Mouse (Mus musculus) embryonic facial prominence, embryonic 15.5 days (tissue): ENCODE measurements at regions not wholly inside any gene's neighbourhood (a gene's known extent, or its start where the extent isn't known, plus 50 kb on each side); places are given as distances from the start of the nearest gene placed in this dataset.

Experiments used
- ATAC-seq: fragments of 200-750 bp; cut with Nextera tagmentation; 2 replicates; pipeline ENCODE4 v1.8.0; 2017; ENCODE audit warnings: low read depth, moderate TSS enrichment; ENCODE audit not compliant: insufficient number of reproducible peaks, low FRiP score, low TSS enrichment
- H3K27ac ChIP-seq: fragments of 300-500 bp; sonication (generic); replicated peaks from 2 replicates; pipeline ENCODE4 v1.5.1; 2015; ENCODE audit warnings: mild to moderate bottlenecking, inconsistent platforms
- H3K27me3 ChIP-seq: fragments of 300-500 bp; sonication (generic); 2 replicates; pipeline ENCODE4 v1.6.1; 2015; ENCODE audit warnings: inconsistent platforms
- H3K36me3 ChIP-seq: fragments of 300-500 bp; sonication (generic); 2 replicates; pipeline ENCODE4 v1.6.1; 2015; ENCODE audit warnings: mild to moderate bottlenecking, inconsistent platforms
- H3K4me1 ChIP-seq: fragments of 300-500 bp; sonication (generic); 2 replicates; pipeline ENCODE4 v1.6.1; 2015; ENCODE audit warnings: inconsistent platforms
- H3K4me2 ChIP-seq: fragments of 300-500 bp; sonication (generic); replicated peaks from 2 replicates; pipeline ENCODE4 v1.6.1; 2015; ENCODE audit warnings: mild to moderate bottlenecking, inconsistent platforms
- H3K4me3 ChIP-seq: fragments of 300-500 bp; sonication (generic); replicated peaks from 2 replicates; pipeline ENCODE4 v1.5.1; 2015; ENCODE audit warnings: mild to moderate bottlenecking, inconsistent platforms
- H3K9ac ChIP-seq: fragments of 300-500 bp; sonication (generic); 2 replicates; pipeline ENCODE4 v1.6.1; 2015; ENCODE audit warnings: inconsistent platforms
- H3K9me3 ChIP-seq: fragments of 300-500 bp; sonication (generic); replicated peaks from 2 replicates; pipeline ENCODE4 v1.6.1; 2016; ENCODE audit warnings: inconsistent platforms
- WGBS: fragments of 180-500 bp; shearing (Covaris S2); methylation state at CpG from one replicate; pipeline ENCODE4 v1.1.7; 2015; 5-methylcytosine and 5-hydroxymethylcytosine counted together

GRCm38 (mm10) chr8:34371391-34371790 lies 259.9 kb upstream of the Gm10131 start:
- no peaks in the 10 kb centered on the region for H3K4me1 ChIP-seq
- no peaks in the 10 kb centered on the region for H3K9me3 ChIP-seq
- H3K27ac ChIP-seq = no peak overlapping the region
- WGBS = 58% methylated on average over 5 of the region's 5 CpGs
- H3K4me3 ChIP-seq = no peak overlapping the region
- no peaks in the 10 kb centered on the region for H3K27me3 ChIP-seq
- H3K4me2 ChIP-seq = no peak overlapping the region
- H3K9ac ChIP-seq = no peak overlapping the region
- no peak for ATAC-seq
- no peaks in the 10 kb centered on the region for H3K36me3 ChIP-seq

- Histone ChIP-seq H3K9ac (no peak overlapping the region), H3K4me2 (no peak overlapping the region), H3K36me3 (no peaks in the 10 kb centered on the region), H3K27ac (no peak overlapping the region), H3K4me1 (no peaks in the 10 kb centered on the region), H3K9me3 (no peaks in the 10 kb centered on the region), H3K4me3 (no peak overlapping the region), H3K27me3 (no peaks in the 10 kb centered on the region)
- no peak for ATAC-seq
- WGBS = 78% methylated on average over 2 of the region's 2 CpGs
Measured at GRCm38 (mm10) chr8:34368556-34368955, 257.0 kb upstream of the Gm10131 start.

GRCm38 (mm10) chr8:34364446-34365035 lies 253.0 kb upstream of the Gm10131 start:
- no peak for ATAC-seq
- Histone ChIP-seq H3K27me3 (no peaks in the 10 kb centered on the region), H3K4me2 (no peak overlapping the region), H3K9ac (no peak overlapping the region), H3K4me1 (no peaks in the 10 kb centered on the region), H3K9me3 (no peaks in the 10 kb centered on the region), H3K4me3 (no peak overlapping the region), H3K27ac (no peak overlapping the region), H3K36me3 (no peaks in the 10 kb centered on the region)
- 75% methylated on average over 18 of the region's 18 CpGs for WGBS

GRCm38 (mm10) chr8:34363679-34364078 lies 252.1 kb upstream of the Gm10131 start:
- H3K4me3 ChIP-seq = no peak overlapping the region
- H3K4me1 ChIP-seq = no peaks in the 10 kb centered on the region
- no peak for ATAC-seq
- no peaks in the 10 kb centered on the region for H3K36me3 ChIP-seq
- no peak overlapping the region for H3K27ac ChIP-seq
- 94% methylated on average over 13 of the region's 13 CpGs for WGBS
- H3K27me3 ChIP-seq = no peaks in the 10 kb centered on the region
- H3K9me3 ChIP-seq = no peaks in the 10 kb centered on the region
- H3K4me2 ChIP-seq = no peak overlapping the region
- H3K9ac ChIP-seq = no peak overlapping the region

- no peaks in the 10 kb centered on the region for H3K36me3 ChIP-seq
- ATAC-seq = no peak
- H3K4me1 ChIP-seq = no peaks in the 10 kb centered on the region
- H3K4me2 ChIP-seq = no peak overlapping the region
- no peak overlapping the region for H3K9ac ChIP-seq
- H3K4me3 ChIP-seq = no peak overlapping the region
- H3K9me3 ChIP-seq = no peaks in the 10 kb centered on the region
- H3K27ac ChIP-seq = no peak overlapping the region
- 63% methylated on average over 4 of the region's 4 CpGs for WGBS
- H3K27me3 ChIP-seq = no peaks in the 10 kb centered on the region
Measured at GRCm38 (mm10) chr8:34363131-34363530, 251.6 kb upstream of the Gm10131 start.

GRCm38 (mm10) chr8:34361377-34361776 lies 249.8 kb upstream of the Gm10131 start:
- no peak overlapping the region for H3K27ac ChIP-seq
- H3K9ac ChIP-seq = no peak overlapping the region
- H3K4me1 ChIP-seq = no peaks in the 10 kb centered on the region
- no peaks in the 10 kb centered on the region for H3K27me3 ChIP-seq
- H3K4me3 ChIP-seq = no peak overlapping the region
- H3K9me3 ChIP-seq = no peaks in the 10 kb centered on the region
- WGBS = 75% methylated on average over 3 of the region's 3 CpGs
- no peaks in the 10 kb centered on the region for H3K36me3 ChIP-seq
- H3K4me2 ChIP-seq = no peak overlapping the region
- ATAC-seq = no peak

- Histone ChIP-seq H3K4me1 (no peaks in the 10 kb centered on the region), H3K4me3 (no peak overlapping the region), H3K9ac (no peak overlapping the region), H3K9me3 (no peaks in the 10 kb centered on the region), H3K27ac (no peak overlapping the region), H3K36me3 (no peaks in the 10 kb centered on the region), H3K4me2 (no peak overlapping the region), H3K27me3 (no peaks in the 10 kb centered on the region)
- no peak for ATAC-seq
- WGBS = 62% methylated on average over 2 of the region's 2 CpGs
Measured at GRCm38 (mm10) chr8:34359776-34360175, 248.2 kb upstream of the Gm10131 start.

GRCm38 (mm10) chr8:34355059-34355458 lies 243.5 kb upstream of the Gm10131 start:
- H3K27me3 ChIP-seq = no peaks in the 10 kb centered on the region
- no peak overlapping the region for H3K4me3 ChIP-seq
- H3K27ac ChIP-seq = no peak overlapping the region
- H3K9ac ChIP-seq = no peak overlapping the region
- H3K9me3 ChIP-seq = no peaks in the 10 kb centered on the region
- WGBS = 66% methylated on average over 13 of the region's 13 CpGs
- H3K36me3 ChIP-seq = no peaks in the 10 kb centered on the region
- no peaks in the 10 kb centered on the region for H3K4me1 ChIP-seq
- ATAC-seq = no peak
- H3K4me2 ChIP-seq = no peak overlapping the region

- H3K27ac ChIP-seq = no peak overlapping the region
- no peaks in the 10 kb centered on the region for H3K36me3 ChIP-seq
- H3K9ac ChIP-seq = no peak overlapping the region
- H3K4me1 ChIP-seq = no peaks in the 10 kb centered on the region
- 55% methylated on average over 6 of the region's 6 CpGs for WGBS
- no peaks in the 10 kb centered on the region for H3K9me3 ChIP-seq
- H3K27me3 ChIP-seq = no peaks in the 10 kb centered on the region
- H3K4me3 ChIP-seq = no peak overlapping the region
- ATAC-seq = no peak
- H3K4me2 ChIP-seq = no peak overlapping the region
Measured at GRCm38 (mm10) chr8:34353140-34353855, 241.8 kb upstream of the Gm10131 start.

GRCm38 (mm10) chr8:34334851-34335250 lies 223.3 kb upstream of the Gm10131 start:
- Histone ChIP-seq H3K4me1 (no peaks in the 10 kb centered on the region), H3K27me3 (no peaks in the 10 kb centered on the region), H3K27ac (no peak overlapping the region), H3K4me2 (no peak overlapping the region), H3K4me3 (no peak overlapping the region), H3K9me3 (no peaks in the 10 kb centered on the region), H3K36me3 (no peaks in the 10 kb centered on the region), H3K9ac (no peak overlapping the region)
- 70% methylated on average over 4 of the region's 4 CpGs for WGBS
- ATAC-seq = no peak

- Histone ChIP-seq H3K27me3 (no peaks in the 10 kb centered on the region), H3K36me3 (no peaks in the 10 kb centered on the region), H3K4me1 (peaks cover under 1% of the 10 kb centered on the region; the same call in 1 of the 2 replicates), H3K9ac (no peak overlapping the region), H3K4me3 (no peak overlapping the region), H3K9me3 (no peaks in the 10 kb centered on the region), H3K4me2 (no peak overlapping the region), H3K27ac (no peak overlapping the region)
- WGBS = 49% methylated on average over 5 of the region's 5 CpGs
- no peak for ATAC-seq
Measured at GRCm38 (mm10) chr8:34331673-34332072, 220.1 kb upstream of the Gm10131 start.

- peaks cover 9% of the 10 kb centered on the region for H3K27me3 ChIP-seq
- H3K4me1 ChIP-seq = peaks cover 6% of the 10 kb centered on the region
- peak overlapping the region; percentile 48 for H3K4me2 ChIP-seq
- no peak for ATAC-seq
- H3K27ac ChIP-seq = no peak overlapping the region
- H3K9ac ChIP-seq = no peak overlapping the region
- H3K36me3 ChIP-seq = no peaks in the 10 kb centered on the region
- H3K4me3 ChIP-seq = peak overlapping the region; percentile 18
- no peaks in the 10 kb centered on the region for H3K9me3 ChIP-seq
- 9% methylated on average over 15 of the region's 15 CpGs for WGBS
Measured at GRCm38 (mm10) chr8:34326614-34326965, 215.1 kb upstream of the Gm10131 start.
